Mouse (Mus musculus): Measurements from ENCODE around the gene Sbno1. TPM values are rescaled to one million over a fixed set of nuclear protein-coding genes. Genes with fewer than 3 reads are reported as not detected.

Gene Sbno1
- polyA plus RNA-seq, 1 experiment from 2014 or later: 49.3 TPM

DNA sequence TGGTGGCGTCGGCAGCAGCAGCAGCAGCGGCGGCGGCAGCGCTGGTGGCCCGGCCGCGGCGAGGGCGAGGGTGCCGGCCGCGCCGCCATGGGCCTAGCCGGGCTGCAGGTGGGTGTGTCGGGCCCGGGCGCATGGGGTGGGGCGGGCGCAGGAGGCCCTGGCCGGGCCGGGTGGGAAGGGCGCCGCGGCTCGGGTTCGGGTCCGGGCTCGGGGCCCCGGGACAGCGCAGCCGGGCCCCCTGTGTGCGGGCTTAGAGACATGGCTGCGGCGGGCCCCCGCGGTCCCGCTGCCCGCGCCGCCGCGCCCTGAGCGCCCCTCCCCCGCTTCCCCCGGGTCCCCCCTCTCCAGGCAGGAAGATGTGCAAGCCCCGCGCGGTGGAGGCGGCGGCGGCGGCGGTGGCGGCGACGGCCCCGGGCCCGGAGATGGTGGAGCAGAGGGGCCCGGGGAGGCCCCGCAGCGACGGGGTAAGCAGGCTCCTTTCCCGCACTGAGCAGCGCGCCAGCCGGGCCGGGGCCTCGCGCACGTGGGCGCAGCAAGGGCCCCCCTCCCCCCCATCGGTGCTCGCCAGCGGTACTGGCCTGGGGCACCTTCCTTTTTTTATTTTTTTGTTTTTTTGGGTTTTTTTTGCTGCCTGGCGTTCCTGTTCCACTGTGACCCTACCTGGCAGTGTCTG is 20.0 kb upstream of the Sbno1 start:
- Histone ChIP-seq H3K9ac (ENCODE audit: low read depth, low read length) (peak overlapping the region; percentile 89), H3K36me3 (ENCODE audit: control insufficient read depth, insufficient read depth) (peaks cover 31% of the 10 kb centered on the region), H3K4me1 (replicated peaks; ENCODE audit: control insufficient read depth, insufficient read depth, low read length) (no peaks in the 10 kb centered on the region), H3K27ac (ENCODE audit: low read depth, low read length) (peak overlapping the region; percentile 95), H3K9me3 (ENCODE audit: control insufficient read depth) (no peaks in the 10 kb centered on the region), H3K27me3 (replicated peaks; ENCODE audit: control insufficient read depth, insufficient read depth, low read length) (no peaks in the 10 kb centered on the region), H3K4me3 (ENCODE audit: low read depth, low read length) (peak overlapping the region; percentile 88), H3K4me2 (replicated peaks; ENCODE audit: low read depth) (peak overlapping the region; percentile 89)
- ATAC-seq: peak; percentile 60
- no peak for TF ChIP-seq CTCF (IDR thresholded peaks at IDR 0.05; ENCODE audit: low read depth)
- under 1% methylated on average over 43 of the region's 77 CpGs for WGBS

DNA sequence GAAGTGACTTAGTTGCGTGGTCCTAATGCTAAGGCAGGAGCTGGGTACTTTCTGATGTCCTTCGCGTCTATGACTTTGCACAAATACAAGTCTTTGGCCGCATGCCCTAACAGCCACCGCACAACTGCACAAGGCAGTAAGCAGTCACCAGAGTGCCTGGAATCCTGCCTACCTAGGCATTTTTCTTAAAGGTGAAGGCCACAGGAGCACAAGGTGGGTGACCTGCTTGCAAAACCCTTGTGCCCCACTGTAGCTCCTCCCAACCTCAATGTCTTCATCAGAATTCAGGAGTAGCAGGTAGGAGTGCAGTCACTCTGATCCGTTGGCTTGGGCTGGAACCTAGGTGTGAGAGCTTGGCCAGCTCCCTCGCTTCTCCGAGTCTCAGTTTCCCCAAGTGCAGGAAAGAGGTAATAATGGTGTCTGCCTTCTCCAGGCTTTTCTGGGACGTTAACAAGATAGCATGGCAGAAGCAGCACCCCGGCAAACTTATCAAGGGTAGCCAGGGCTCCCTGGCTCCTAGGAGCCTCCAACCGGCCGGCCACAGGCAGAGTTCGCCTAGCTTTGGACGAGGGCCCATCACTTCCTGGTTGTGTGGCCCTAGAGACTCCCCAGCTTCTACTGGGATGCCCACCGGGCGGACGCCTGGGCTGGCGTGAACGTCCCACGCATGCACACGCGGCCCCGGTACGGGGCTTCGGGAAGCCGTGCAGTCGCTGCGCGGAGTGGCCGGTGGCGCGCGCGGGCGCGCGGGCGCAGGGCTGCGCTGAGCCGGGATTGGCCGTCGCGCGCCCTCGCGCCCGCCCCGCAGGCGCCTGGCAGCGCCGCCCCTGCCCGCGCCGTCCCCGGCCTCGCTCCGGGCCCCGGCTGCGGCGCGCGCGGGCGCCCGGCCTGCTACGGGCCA is 19.1 kb upstream of the Sbno1 start:
- no peaks in the 10 kb centered on the region for H3K27me3 ChIP-seq (replicated peaks; ENCODE audit: control insufficient read depth, insufficient read depth, low read length)
- H3K4me3 ChIP-seq (ENCODE audit: low read depth, low read length): peak overlapping the region; percentile 88
- no peaks in the 10 kb centered on the region for H3K9me3 ChIP-seq (ENCODE audit: control insufficient read depth)
- no peak for TF ChIP-seq CTCF (IDR thresholded peaks at IDR 0.05; ENCODE audit: low read depth)
- H3K4me2 ChIP-seq (replicated peaks; ENCODE audit: low read depth): peak overlapping the region; percentile 89
- H3K9ac ChIP-seq (ENCODE audit: low read depth, low read length): peak overlapping the region; percentile 89
- ATAC-seq: peak; percentile 74
- H3K27ac ChIP-seq (ENCODE audit: low read depth, low read length): peak overlapping the region; percentile 95
- H3K4me1 ChIP-seq (replicated peaks; ENCODE audit: control insufficient read depth, insufficient read depth, low read length): no peaks in the 10 kb centered on the region
- WGBS: 3% methylated on average over 43 of the region's 66 CpGs
- peaks cover 23% of the 10 kb centered on the region for H3K36me3 ChIP-seq (ENCODE audit: control insufficient read depth, insufficient read depth)

DNA sequence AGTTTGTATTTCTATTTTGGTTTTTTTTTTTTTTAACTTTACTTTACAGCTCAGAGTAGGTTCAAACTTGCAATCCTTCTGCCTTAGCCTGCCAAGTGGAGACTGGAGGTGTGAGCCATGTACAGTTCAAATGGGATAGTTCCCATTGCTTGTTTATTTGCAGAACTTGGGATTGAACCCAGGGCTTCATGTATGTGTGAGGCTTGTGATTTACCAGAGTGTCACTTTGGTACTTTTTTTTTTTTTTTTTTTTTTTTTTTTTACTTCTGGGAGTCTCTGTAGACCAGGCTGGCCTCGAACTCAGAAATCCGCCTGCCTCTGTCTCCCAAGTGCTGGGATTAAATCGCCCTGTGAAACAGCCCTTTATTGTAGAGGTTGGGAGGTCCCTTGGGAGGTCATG is 18.4 kb upstream of the Sbno1 start:
- Histone ChIP-seq H3K4me3 (ENCODE audit: low read depth, low read length) (no peak overlapping the region), H3K36me3 (ENCODE audit: control insufficient read depth, insufficient read depth) (peaks cover 18% of the 10 kb centered on the region), H3K9ac (ENCODE audit: low read depth, low read length) (no peak overlapping the region), H3K9me3 (ENCODE audit: control insufficient read depth) (no peaks in the 10 kb centered on the region), H3K4me1 (replicated peaks; ENCODE audit: control insufficient read depth, insufficient read depth, low read length) (no peaks in the 10 kb centered on the region), H3K27me3 (replicated peaks; ENCODE audit: control insufficient read depth, insufficient read depth, low read length) (no peaks in the 10 kb centered on the region), H3K27ac (ENCODE audit: low read depth, low read length) (peak overlapping the region; percentile 95; the same call in 1 of the 2 replicates), H3K4me2 (replicated peaks; ENCODE audit: low read depth) (peak overlapping the region; percentile 89)
- no peak for ATAC-seq
- no peak for TF ChIP-seq CTCF (IDR thresholded peaks at IDR 0.05; ENCODE audit: low read depth)
- WGBS: 74% methylated on average over 3 of the region's 3 CpGs

DNA sequence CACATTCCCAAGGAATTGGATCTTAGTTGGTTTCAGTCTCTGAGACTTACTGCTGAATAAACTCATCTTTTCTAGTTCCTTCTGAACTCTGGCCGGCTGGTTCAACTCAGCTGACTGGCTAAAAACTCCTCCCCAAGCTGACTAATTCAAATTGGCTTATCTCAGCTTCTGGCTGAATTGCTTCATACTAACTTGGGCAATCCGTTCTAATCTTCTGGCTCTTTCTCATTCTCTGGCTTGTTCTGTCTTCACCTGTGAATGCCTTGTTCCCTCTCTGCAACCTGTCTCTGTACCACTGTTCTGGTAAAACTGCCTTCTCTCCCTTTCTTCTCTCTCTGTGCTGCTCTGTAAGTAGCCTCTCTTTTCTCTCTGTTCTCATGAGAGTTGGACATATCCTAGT is 16.8 kb upstream of the Sbno1 start:
- no peak for TF ChIP-seq CTCF (IDR thresholded peaks at IDR 0.05; ENCODE audit: low read depth)
- H3K9me3 ChIP-seq (ENCODE audit: control insufficient read depth): no peaks in the 10 kb centered on the region
- no peak overlapping the region for H3K4me3 ChIP-seq (ENCODE audit: low read depth, low read length)
- peaks cover 4% of the 10 kb centered on the region; the same call in 1 of the 2 replicates for H3K36me3 ChIP-seq (ENCODE audit: control insufficient read depth, insufficient read depth)
- 44% methylated on average over 2 of the region's 2 CpGs for WGBS
- H3K27ac ChIP-seq (ENCODE audit: low read depth, low read length): peak overlapping the region; percentile 73; the same call in 1 of the 2 replicates
- H3K4me1 ChIP-seq (replicated peaks; ENCODE audit: control insufficient read depth, insufficient read depth, low read length): no peaks in the 10 kb centered on the region
- no peak overlapping the region for H3K9ac ChIP-seq (ENCODE audit: low read depth, low read length)
- ATAC-seq: no peak
- H3K27me3 ChIP-seq (replicated peaks; ENCODE audit: control insufficient read depth, insufficient read depth, low read length): no peaks in the 10 kb centered on the region
- H3K4me2 ChIP-seq (replicated peaks; ENCODE audit: low read depth): no peak overlapping the region

- peak; percentile 60 for ATAC-seq
Measured at GRCm38 (mm10) chr5:124440094-124440701, 14.4 kb upstream of the Sbno1 start.

More at GRCm38 (mm10) chr5:124440094-124440701, 14.4 kb upstream of the Sbno1 start:
- WGBS: 0% methylated on average over 30 of the region's 30 CpGs
- Histone ChIP-seq H3K27ac (ENCODE audit: low read depth, low read length) (peak overlapping the region; percentile 73), H3K9me3 (ENCODE audit: control insufficient read depth) (no peaks in the 10 kb centered on the region), H3K9ac (ENCODE audit: low read depth, low read length) (peak overlapping the region; percentile 54), H3K36me3 (ENCODE audit: control insufficient read depth, insufficient read depth) (no peaks in the 10 kb centered on the region), H3K4me2 (replicated peaks; ENCODE audit: low read depth) (peak overlapping the region; percentile 80), H3K27me3 (replicated peaks; ENCODE audit: control insufficient read depth, insufficient read depth, low read length) (no peaks in the 10 kb centered on the region), H3K4me3 (ENCODE audit: low read depth, low read length) (peak overlapping the region; percentile 59), H3K4me1 (replicated peaks; ENCODE audit: control insufficient read depth, insufficient read depth, low read length) (no peaks in the 10 kb centered on the region)
- peak; percentile 70 for TF ChIP-seq CTCF (IDR thresholded peaks at IDR 0.05; ENCODE audit: low read depth)

All from intestine, postnatal 0 days (tissue).